Mouse (Mus musculus) erythroblast, embryonic 14.5 days (primary cell): ENCODE results near the gene Plpp7. TPM values are rescaled to one million over a fixed set of nuclear protein-coding genes. Genes with fewer than 3 reads are reported as not detected.
A peak's percentile ranks its signal among the peaks of the same experiment; 100 is the strongest.

ENCODE experiments used
- H3K27me3 ChIP-seq: 2 replicates; pipeline ENCODE4 v1.6.1; 2012; ENCODE audit warnings: inconsistent platforms; ENCODE audit not compliant: control insufficient read depth
- H3K36me3 ChIP-seq: 2 replicates; pipeline ENCODE4 v1.6.1; 2012; ENCODE audit warnings: mild to moderate bottlenecking, inconsistent platforms; ENCODE audit not compliant: control insufficient read depth
- H3K4me1 ChIP-seq: 2 replicates; pipeline ENCODE4 v1.6.1; 2012; ENCODE audit warnings: inconsistent platforms; ENCODE audit not compliant: control insufficient read depth
- H3K4me3 ChIP-seq: replicated peaks from 2 replicates; pipeline ENCODE3; 2012; ENCODE audit warnings: moderate library complexity, mild to moderate bottlenecking, inconsistent platforms
- H3K9me3 ChIP-seq: 2 replicates; pipeline ENCODE4 v1.6.1; 2012; ENCODE audit warnings: low read length, inconsistent platforms, mixed read lengths; ENCODE audit not compliant: control insufficient read depth
- GATA1 ChIP-seq: IDR thresholded peaks from 2 replicates; pipeline ENCODE4 v1.6.1; 2012; ENCODE audit warnings: low read length, inconsistent platforms, mixed read lengths
- TAL1 ChIP-seq: IDR thresholded peaks from 3 replicates; pipeline ENCODE4 v1.6.1; 2012; ENCODE audit warnings: low read length, inconsistent platforms, mixed read lengths
- polyA plus RNA-seq: library from polyadenylated mRNA; stranded (reverse); fragments of >175 nt; gene quantifications from 2 replicates; pipeline ENCODE4 v1.2.3, GENCODE M21; 2012

The Plpp7 gene
- polyA plus RNA-seq, 1 experiment: 0.48 TPM

DNA sequence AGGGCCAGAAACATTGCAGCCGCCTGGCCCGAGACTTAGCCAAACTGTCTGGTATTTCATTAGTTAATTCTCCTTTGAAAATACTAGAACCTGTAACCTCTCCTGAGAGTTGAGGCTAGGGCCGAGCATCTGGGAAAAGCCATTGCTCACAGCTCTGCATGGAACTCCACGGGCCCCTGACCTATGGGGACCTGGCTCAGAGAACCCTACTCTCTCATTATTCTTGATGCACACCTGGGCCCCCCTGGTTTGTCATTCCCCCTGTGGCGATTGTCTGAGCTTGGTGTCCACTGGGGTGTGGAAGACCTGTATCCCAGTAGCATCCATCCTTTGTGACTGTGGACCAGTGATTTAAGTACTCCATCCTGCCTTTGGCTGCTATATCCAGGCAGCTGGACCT lies 44.0 kb downstream of the Plpp7 start:
- TF ChIP-seq GATA1 (no peak), TAL1 (no peak)
- H3K36me3 ChIP-seq: no peaks in the 10 kb centered on the region
- H3K4me1 ChIP-seq: peaks cover 44% of the 10 kb centered on the region
- no peaks in the 10 kb centered on the region for H3K27me3 ChIP-seq
- no peak overlapping the region for H3K4me3 ChIP-seq
- no peaks in the 10 kb centered on the region for H3K9me3 ChIP-seq

DNA sequence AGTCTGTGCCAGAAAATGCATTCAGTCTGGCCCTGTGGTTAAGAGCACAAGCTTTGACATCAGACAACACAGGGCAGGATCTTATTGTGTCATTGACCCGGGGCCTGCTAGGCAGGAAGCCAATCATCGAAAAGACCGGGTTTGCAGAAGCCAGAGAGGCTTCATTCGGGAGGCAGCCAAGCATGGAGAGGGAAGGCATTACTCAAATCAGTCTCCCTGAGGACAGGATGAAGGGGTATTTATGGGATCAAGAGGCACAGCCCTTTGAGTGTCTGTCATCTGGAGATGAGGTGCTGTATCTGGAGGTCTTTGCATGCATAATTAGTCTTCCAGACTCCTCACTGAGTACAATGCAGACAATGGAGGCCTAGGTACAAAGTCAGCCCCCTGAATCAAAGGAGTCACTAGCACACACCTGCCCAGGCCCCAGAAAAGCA lies 45.2 kb downstream of the Plpp7 start:
- no peak for TF ChIP-seq GATA1
- TF ChIP-seq TAL1: no peak

DNA sequence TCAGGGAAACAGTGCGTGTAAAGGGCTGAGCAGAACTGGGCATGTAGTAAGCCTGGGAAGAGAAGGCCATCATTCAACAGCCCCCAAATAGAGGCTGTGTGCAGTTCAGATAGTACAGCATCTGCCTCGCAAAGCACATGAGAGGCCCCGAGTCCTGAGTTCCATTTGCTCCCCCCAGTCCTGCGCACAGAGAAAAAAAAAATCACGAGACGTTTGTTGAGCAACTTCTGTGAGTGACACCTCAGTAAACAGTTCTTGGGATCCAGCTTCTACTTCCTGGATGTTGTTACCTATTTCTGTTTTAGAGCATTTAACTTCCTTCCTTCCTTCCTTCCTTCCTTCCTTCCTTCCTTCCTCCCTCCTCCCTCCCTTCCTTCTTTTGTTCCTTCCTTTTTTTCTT lies 46.3 kb downstream of the Plpp7 start:
- no peaks in the 10 kb centered on the region for H3K9me3 ChIP-seq
- no peak overlapping the region for H3K4me3 ChIP-seq
- TF ChIP-seq TAL1 (no peak), GATA1 (no peak)
- peaks cover 58% of the 10 kb centered on the region for H3K4me1 ChIP-seq
- H3K36me3 ChIP-seq: no peaks in the 10 kb centered on the region
- H3K27me3 ChIP-seq: no peaks in the 10 kb centered on the region

More for the DNA sequence above, 45.2 kb downstream of the Plpp7 start:
- H3K4me1 ChIP-seq: peaks cover 53% of the 10 kb centered on the region
- no peaks in the 10 kb centered on the region for H3K27me3 ChIP-seq
- no peaks in the 10 kb centered on the region for H3K9me3 ChIP-seq
- H3K36me3 ChIP-seq: no peaks in the 10 kb centered on the region
- no peak overlapping the region for H3K4me3 ChIP-seq

DNA sequence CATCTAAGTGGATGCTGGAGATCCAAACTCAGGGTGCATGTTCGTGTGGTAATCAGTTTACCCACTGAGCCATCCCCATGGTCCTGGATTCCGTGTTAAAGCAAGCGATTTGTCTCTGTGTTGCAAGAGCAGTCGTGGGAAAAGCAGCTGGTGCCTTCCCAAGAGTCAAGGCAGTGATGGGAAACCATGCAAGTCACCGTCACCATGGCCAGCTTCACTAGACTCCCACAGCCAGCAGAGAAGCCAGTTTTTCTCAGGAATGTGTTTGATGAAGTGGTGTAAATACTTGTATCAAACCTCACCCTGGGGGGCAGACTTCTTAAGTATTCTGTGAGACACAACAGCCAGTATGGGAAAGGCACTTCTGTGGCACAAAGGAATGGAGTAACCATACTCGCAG lies 47.0 kb downstream of the Plpp7 start:
- Histone ChIP-seq H3K27me3 (no peaks in the 10 kb centered on the region), H3K36me3 (no peaks in the 10 kb centered on the region), H3K4me3 (no peak overlapping the region), H3K9me3 (no peaks in the 10 kb centered on the region), H3K4me1 (peaks cover 53% of the 10 kb centered on the region)
- TF ChIP-seq TAL1 (no peak), GATA1 (no peak)

DNA sequence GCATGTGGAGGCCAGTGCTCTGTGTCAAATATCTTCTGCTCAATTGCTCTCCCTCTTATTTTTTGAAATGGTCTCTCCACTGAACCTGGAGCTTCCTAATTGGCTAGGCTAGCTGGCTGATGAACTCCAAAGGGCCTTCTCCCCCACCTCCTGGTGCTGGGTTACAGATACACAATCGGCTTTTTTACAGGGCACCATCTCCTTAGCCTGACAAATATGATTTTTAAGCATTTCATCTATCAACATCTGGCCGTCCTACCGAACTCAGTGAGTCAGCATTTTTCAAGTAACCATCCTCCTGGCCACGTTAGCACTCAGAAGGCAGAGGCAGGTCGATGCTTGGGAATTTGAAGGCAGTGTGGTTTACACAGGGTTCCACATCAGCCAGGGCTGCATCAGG lies 49.3 kb downstream of the Plpp7 start:
- Histone ChIP-seq H3K36me3 (no peaks in the 10 kb centered on the region), H3K9me3 (no peaks in the 10 kb centered on the region), H3K4me3 (no peak overlapping the region), H3K4me1 (peaks cover 36% of the 10 kb centered on the region), H3K27me3 (no peaks in the 10 kb centered on the region)
- TF ChIP-seq TAL1 (no peak), GATA1 (no peak)

DNA sequence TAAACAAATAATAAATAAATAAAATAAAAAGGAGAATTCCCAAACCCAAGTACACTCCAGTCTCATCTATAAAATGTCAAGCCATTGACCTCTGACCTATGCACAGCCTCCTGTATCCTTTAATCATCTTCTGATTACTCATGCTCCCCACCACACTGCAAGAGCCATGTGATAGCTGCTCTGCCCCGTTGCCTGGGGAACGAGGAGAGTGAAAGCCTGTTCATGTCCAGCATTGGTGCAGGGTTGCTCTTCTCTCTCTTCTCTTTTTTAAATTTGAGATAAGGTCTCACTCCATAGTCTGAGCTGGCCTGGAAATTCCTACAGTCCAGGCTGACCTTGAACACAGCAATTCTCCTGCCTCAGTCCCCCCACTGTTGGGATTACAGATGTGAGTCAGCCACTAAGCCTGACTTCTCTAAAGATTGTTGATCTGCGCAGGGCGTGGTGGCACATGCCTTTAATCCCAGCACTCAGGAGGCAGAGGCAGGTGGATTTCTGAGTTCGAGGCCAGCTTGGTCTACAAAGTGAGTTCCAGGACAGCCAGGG lies 51.4 kb downstream of the Plpp7 start:
- H3K36me3 ChIP-seq: no peaks in the 10 kb centered on the region
- no peaks in the 10 kb centered on the region for H3K27me3 ChIP-seq
- peaks cover 47% of the 10 kb centered on the region for H3K4me1 ChIP-seq
- no peak for TF ChIP-seq GATA1
- TF ChIP-seq TAL1: no peak
- no peaks in the 10 kb centered on the region for H3K9me3 ChIP-seq
- H3K4me3 ChIP-seq: no peak overlapping the region

DNA sequence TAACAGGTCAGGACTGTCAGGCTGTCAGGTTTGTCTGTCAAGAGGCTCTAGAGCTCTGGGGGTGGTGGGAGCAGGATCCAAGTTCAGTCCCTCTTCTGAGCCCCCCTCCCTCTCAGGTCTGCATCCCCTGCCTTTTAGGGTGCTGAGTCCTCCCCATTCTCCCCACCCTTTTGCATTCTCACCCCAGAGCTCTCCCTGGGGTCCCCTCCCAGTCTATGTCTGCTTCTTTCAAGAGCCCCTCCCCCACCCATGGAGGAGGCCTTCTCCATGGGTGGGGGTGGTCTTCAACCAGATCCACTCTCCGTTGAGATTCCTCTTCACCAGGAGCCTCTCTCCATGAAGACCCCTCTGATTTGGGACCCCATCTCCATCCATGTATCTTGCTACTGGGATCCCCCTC lies 54.8 kb downstream of the Plpp7 start:
- no peaks in the 10 kb centered on the region for H3K9me3 ChIP-seq
- H3K4me3 ChIP-seq: peak overlapping the region; percentile 91
- TF ChIP-seq TAL1 (no peak), GATA1 (no peak)
- H3K36me3 ChIP-seq: no peaks in the 10 kb centered on the region; the same call in none of the 2 replicates
- peaks cover 60% of the 10 kb centered on the region for H3K4me1 ChIP-seq
- H3K27me3 ChIP-seq: no peaks in the 10 kb centered on the region

DNA sequence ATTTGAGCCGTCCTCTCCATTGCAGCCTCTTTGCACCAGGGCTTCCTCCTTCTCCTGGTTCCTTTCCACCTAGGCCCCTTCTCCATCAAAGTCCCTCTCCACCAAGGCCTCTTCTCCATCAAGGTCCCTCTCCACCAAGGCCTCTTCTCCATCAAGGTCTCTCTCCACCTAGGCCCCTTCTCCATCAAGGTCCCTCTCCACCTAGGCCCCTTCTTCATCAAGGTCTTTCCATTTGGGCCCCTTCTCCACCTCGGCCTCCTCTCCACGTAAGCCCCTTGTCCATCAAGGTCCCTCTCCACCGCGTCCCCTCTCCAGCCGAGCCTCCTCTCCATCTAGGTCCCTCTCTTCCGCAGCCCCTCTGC lies 55.2 kb downstream of the Plpp7 start:
- peaks cover 60% of the 10 kb centered on the region for H3K4me1 ChIP-seq
- no peaks in the 10 kb centered on the region for H3K9me3 ChIP-seq
- no peaks in the 10 kb centered on the region for H3K27me3 ChIP-seq
- TF ChIP-seq GATA1 (no peak), TAL1 (no peak)
- H3K4me3 ChIP-seq: peak overlapping the region; percentile 91
- no peaks in the 10 kb centered on the region; the same call in none of the 2 replicates for H3K36me3 ChIP-seq

DNA sequence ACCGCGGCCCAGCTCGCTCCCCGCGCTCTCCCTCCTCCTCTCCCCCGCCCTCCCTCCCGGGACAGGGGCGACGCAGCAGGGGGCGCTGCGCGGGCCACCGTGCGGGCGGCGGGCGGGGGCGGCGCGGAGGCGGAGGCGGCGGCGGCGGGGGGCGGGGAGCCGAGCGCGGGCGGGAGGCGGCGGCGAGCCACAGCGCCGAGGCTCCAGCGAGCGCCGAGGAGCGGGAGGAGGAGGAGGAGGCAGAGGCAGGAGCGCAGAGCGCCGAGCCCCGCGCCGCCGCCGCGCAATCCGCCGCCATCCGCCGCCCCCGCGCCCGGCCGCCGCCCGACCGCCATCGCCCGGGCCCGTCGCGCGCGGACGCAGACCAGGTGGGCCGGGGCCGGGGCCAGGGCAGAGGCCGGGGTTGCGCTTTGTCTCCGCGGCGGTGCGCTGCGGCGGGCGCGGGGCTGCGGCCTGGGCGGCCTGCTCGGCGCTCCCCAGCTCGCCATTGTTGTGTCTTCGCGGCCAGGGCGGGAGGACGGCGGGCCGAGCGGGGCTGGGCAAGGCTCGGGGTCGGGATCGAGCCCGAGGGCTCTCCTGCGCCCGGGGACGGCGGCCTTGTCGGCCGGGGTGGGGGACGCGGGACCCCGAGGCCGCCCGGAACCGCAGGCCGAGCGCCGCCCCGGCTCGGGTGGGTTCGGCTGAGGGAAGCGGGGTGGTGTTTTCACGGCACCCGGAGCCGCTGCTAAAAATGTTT lies 55.8 kb downstream of the Plpp7 start, which contains the start of gene Prrc2b:
Gene Prrc2b (plus strand): TSS at position 159 of the 736 bp plus-strand sequence.
- Histone ChIP-seq H3K27me3 (no peaks in the 10 kb centered on the region), H3K4me1 (peaks cover 60% of the 10 kb centered on the region), H3K4me3 (peak within 1 kb of the TSS; percentile 91), H3K9me3 (no peaks in the 10 kb centered on the region), H3K36me3 (peaks cover 2% of the 10 kb centered on the region)
- TF ChIP-seq GATA1: no peak
- TF ChIP-seq TAL1: no peak
